Mouse (Mus musculus) monocyte, adult 5-6 weeks (primary cell): ENCODE results near the gene Fbxw20. TPM values are rescaled to one million over a fixed set of nuclear protein-coding genes. Genes with fewer than 3 reads are reported as not detected.
"Not testable (repeated sequence)": the region's sequence is repeated elsewhere in the genome, so short reads cannot be mapped to it uniquely, and the experiment has no call there.

Experiments
- ATAC-seq: fragments of 153-309, 156-312 bp; replicated peaks from 2 replicates; pipeline ENCODE4 v1.8.0; 2017; ENCODE audit warnings: mild to moderate bottlenecking; ENCODE audit not compliant: low TSS enrichment, insufficient number of reproducible peaks, severe bottlenecking, poor library complexity, low FRiP score
- total RNA-seq: library from RNA; stranded (forward); fragments of 200-1000, 200-491, 200-594 nt; gene quantifications from 3 replicates; pipeline ENCODE4 v1.2.3, GENCODE M21; 2017

The Fbxw20 gene
- not detected in 3 replicates for total RNA-seq

- ATAC-seq, result no peak
Measured at GRCm38 (mm10) chr9:109234654-109235053, at the start of gene Fbxw20. TSS of gene Fbxw20 (minus strand) at chr9:109234754.

GRCm38 (mm10) chr9:109263041-109263440, 28.5 kb upstream of the Fbxw20 start:
- ATAC-seq, result no peak

GRCm38 (mm10) chr9:109218449-109218848, 16.1 kb downstream of the Fbxw20 start:
- ATAC-seq, result no peak

DNA sequence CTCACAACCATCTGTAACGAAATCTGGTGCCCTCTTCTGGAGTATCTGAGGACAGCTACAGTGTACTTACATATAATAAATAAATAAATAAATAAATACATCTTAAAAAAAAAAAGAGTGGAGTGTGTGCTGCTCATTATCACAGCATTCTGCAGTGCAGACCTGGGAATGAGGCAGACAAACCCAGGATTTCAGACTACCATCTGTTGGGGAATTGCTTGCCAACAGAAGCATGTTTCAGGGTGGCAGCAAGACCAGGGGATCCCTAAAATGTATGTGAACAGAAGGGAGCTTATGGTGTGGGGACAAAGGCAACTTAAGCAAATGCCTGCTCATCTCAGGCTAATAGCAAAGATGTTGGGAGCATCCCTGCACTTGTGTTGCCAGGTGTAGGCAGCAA, 33.2 kb downstream of the Fbxw20 start:
- ATAC-seq, result not testable (repeated sequence)

DNA sequence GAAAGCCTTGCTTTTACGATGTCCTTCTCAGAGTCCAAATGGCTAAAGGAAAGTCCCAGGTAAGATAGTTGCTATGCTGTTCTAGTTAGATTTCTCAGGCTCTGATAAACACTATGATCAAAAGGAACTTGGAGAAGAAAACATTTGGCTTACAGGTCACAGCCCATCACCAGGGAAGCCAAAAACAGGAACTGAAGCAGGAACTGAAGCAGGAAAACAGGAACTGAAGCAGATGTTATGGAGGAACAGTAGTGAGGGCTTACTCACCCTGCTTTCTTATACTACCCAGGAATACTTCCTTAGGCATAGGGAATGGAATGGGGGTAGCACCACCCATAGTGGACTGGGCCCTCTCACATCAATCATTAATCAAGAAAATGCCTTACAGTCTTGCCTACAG, 34.2 kb downstream of the Fbxw20 start:
- ATAC-seq, result 0 out of 2 replicates have a peak, but pooled peaks have one; percentile 35

DNA sequence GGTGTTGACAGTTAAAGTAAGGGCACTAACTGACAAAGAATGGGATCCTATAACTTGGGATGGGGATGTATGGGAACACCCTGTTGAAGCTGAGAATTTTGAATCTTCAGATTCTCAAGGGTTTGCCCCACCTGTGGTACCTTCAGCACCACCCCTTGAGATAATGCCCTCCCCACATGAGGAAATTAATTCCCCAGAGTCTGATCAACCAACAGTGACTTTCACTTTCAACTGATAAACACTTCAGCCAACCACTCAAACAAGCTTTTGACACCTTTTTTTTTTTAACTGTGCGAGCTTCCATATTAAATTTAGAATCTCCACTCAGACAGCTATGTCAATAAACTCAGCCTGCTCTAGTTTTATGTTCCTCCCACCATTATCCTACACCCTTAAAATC, 35.2 kb downstream of the Fbxw20 start:
- ATAC-seq, result no peak

GRCm38 (mm10) chr9:109195875-109196274, 38.7 kb downstream of the Fbxw20 start, which contains the start of gene Fbxw13:
TSS of gene Fbxw13 (minus strand) at chr9:109195975.
- ATAC-seq, result not testable (repeated sequence)

- no peak for ATAC-seq
Measured at GRCm38 (mm10) chr9:109177208-109177607, 57.3 kb downstream of the Fbxw20 start.

DNA sequence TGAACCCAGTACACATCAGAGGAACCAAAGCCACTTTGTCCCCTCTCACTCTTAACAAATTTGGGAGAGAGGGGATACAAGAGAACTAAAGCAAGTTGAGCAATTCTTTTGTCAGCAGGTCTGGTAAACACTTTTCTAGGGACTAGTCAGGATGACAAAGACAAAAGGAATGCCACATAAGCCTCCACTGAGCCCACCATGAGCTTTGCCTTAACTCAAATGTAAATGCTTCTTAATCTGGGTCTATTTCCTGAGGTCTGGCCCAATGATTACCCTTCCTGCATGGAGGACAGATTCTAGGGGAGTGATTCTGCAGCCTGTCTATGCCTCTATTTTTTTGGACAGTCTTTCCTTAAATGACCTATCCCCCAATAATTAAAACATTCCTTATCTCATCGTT, 58.3 kb downstream of the Fbxw20 start:
- no peak for ATAC-seq

Other genes with a start within 250 kb of the Fbxw20 start
- gene Ucn2, start 248.7 kb downstream of the Fbxw20 start, total RNA-seq, result not detected in 3 replicates
- 48.6 to 70.1 TPM (median 67.8 TPM) in 3 replicates for gene Pfkfb4, start 243.0 kb downstream of the Fbxw20 start, total RNA-seq
- 523 to 1,277 TPM (median 526 TPM) in 3 replicates for gene Shisa5, start 196.2 kb downstream of the Fbxw20 start, total RNA-seq
- 47.4 to 94.7 TPM (median 64.7 TPM) in 3 replicates for gene Trex1, start 175.0 kb downstream of the Fbxw20 start, total RNA-seq
- 11.1 to 17.6 TPM (median 15.7 TPM) in 3 replicates for gene Atrip, start 160.6 kb downstream of the Fbxw20 start, total RNA-seq
- 3.6 to 10.0 TPM (median 9.5 TPM) in 3 replicates for gene Ccdc51, start 152.3 kb downstream of the Fbxw20 start, total RNA-seq
- 155 to 237 TPM (median 205 TPM) in 3 replicates for gene Tma7, start 152.2 kb downstream of the Fbxw20 start, total RNA-seq
- 0.32 to 5.5 TPM (median 0.78 TPM) in 3 replicates for gene Plxnb1, start 139.4 kb downstream of the Fbxw20 start, total RNA-seq
- not detected in 3 replicates for gene Fbxw21, start 72.7 kb downstream of the Fbxw20 start, total RNA-seq
- gene Fbxw13, start 38.8 kb downstream of the Fbxw20 start, total RNA-seq, result 0.39 to 1.5 TPM (median 0.57 TPM) in 3 replicates
- not detected in 3 replicates for gene Fbxw14, start 52.9 kb upstream of the Fbxw20 start, total RNA-seq
- not detected in 3 replicates for gene Fbxw28, start 104.9 kb upstream of the Fbxw20 start, total RNA-seq
- not detected in 3 replicates for gene Fbxw22, start 169.5 kb upstream of the Fbxw20 start, total RNA-seq
- gene Fbxw16, start 214.4 kb upstream of the Fbxw20 start, total RNA-seq, result not detected in 3 replicates